Mouse (Mus musculus): ENCODE measurements at regions not wholly inside any gene's neighbourhood (a gene's known extent, or its start where the extent isn't known, plus 50 kb on each side); places are given as distances from the start of the nearest gene placed in this dataset.

DNA sequence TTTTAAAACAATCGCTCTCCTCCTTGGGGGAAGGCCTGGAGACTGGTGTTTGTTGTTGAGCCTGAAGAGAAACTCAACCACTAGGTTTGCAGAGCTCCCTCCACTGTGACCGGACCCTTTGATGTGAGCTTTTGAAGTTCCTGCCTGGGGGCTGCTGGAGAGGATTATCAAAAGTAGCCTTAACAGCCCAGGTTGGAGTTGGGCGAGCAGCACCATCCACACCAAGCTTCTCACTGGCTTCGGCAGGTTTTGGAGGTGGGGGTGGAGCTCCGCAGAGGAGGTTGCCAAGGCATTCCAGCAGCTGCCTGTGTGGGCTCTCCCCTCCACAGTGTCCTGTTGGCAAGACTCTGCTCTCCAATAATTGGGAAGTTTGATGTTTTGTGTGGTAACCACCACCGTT is 364.5 kb downstream of the Etnk1 start:
- Histone ChIP-seq H3K27me3 (ENCODE audit: control insufficient read depth, insufficient read depth, low read length) (no peaks in the 10 kb centered on the region), H3K9me3 (ENCODE audit: control insufficient read depth, low read depth, low read length) (no peaks in the 10 kb centered on the region; the same call in 1 of the 2 replicates), H3K4me3 (ENCODE audit: low read depth, low read length) (no peak overlapping the region), H3K9ac (replicated peaks; ENCODE audit: low read depth, low read length) (no peak overlapping the region), H3K36me3 (ENCODE audit: control insufficient read depth, insufficient read depth, low read length) (no peaks in the 10 kb centered on the region), H3K4me2 (replicated peaks; ENCODE audit: low read depth, low read length) (no peak overlapping the region), H3K27ac (ENCODE audit: low read length) (no peak overlapping the region), H3K4me1 (ENCODE audit: control insufficient read depth, insufficient read depth, low read length) (0 out of 2 replicates have a peak, but pooled peaks cover 5% of the 10 kb centered on the region)
- no peak for ATAC-seq (ENCODE audit: insufficient number of reproducible peaks, insufficient read depth, low FRiP score, low read depth)
- 24% methylated on average over 6 of the region's 6 CpGs for WGBS

DNA sequence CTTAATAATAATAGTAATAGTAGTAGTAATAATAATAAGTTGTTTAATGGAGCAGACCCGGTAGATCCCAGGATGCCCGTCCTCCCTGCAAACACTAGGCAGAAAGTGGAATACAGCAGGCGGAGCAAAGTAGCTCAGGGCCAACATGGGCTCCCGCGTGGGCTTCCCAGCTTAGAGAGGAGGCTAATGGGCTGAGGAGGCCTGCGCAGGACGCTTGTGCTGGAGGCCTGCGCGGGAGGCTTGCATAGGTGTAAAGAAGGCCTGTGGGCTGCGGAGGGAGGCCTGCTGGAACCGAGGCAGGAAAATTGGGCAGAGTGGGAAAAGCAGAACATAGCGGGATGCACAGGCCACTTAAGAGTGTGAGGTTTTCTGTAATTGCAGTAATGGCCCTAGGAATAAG is 365.4 kb downstream of the Etnk1 start:
- no peaks in the 10 kb centered on the region for H3K27me3 ChIP-seq (ENCODE audit: control insufficient read depth, insufficient read depth, low read length)
- no peaks in the 10 kb centered on the region for H3K36me3 ChIP-seq (ENCODE audit: control insufficient read depth, insufficient read depth, low read length)
- H3K4me2 ChIP-seq (replicated peaks; ENCODE audit: low read depth, low read length): no peak overlapping the region
- H3K27ac ChIP-seq (ENCODE audit: low read length): no peak overlapping the region
- WGBS: 89% methylated on average over 12 of the region's 12 CpGs
- 0 out of 2 replicates have a peak, but pooled peaks cover 5% of the 10 kb centered on the region for H3K4me1 ChIP-seq (ENCODE audit: control insufficient read depth, insufficient read depth, low read length)
- H3K9me3 ChIP-seq (ENCODE audit: control insufficient read depth, low read depth, low read length): no peaks in the 10 kb centered on the region; the same call in 1 of the 2 replicates
- H3K4me3 ChIP-seq (ENCODE audit: low read depth, low read length): no peak overlapping the region
- no peak for ATAC-seq (ENCODE audit: insufficient number of reproducible peaks, insufficient read depth, low FRiP score, low read depth)
- H3K9ac ChIP-seq (replicated peaks; ENCODE audit: low read depth, low read length): no peak overlapping the region

DNA sequence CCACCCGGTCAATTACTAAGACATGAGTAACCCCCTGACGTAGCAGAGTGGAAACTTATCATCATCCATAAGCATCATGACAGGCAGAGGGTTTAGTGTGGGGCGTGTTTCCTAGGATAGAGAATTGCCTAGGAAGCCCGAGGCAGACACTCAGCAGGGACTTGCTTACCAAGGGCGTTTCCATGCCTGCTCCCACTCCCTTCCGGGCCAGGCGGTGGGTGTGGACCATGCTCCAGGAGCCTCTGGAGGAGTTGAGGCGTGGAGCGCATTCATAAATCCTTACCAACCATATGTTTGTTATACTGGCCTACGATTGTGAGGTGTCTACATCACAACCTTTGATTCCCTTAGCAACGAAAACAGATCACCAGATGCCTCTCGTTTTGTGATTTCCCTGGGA is 368.2 kb downstream of the Etnk1 start:
- no peak overlapping the region for H3K9ac ChIP-seq (replicated peaks; ENCODE audit: low read depth, low read length)
- ATAC-seq (ENCODE audit: insufficient number of reproducible peaks, insufficient read depth, low FRiP score, low read depth): peak; percentile 66; the same call in 1 of the 2 replicates
- H3K27ac ChIP-seq (ENCODE audit: low read length): no peak overlapping the region
- WGBS: 37% methylated on average over 12 of the region's 12 CpGs
- H3K4me1 ChIP-seq (ENCODE audit: control insufficient read depth, insufficient read depth, low read length): 0 out of 2 replicates have a peak, but pooled peaks cover 5% of the 10 kb centered on the region
- H3K9me3 ChIP-seq (ENCODE audit: control insufficient read depth, low read depth, low read length): no peaks in the 10 kb centered on the region
- no peaks in the 10 kb centered on the region for H3K27me3 ChIP-seq (ENCODE audit: control insufficient read depth, insufficient read depth, low read length)
- H3K36me3 ChIP-seq (ENCODE audit: control insufficient read depth, insufficient read depth, low read length): no peaks in the 10 kb centered on the region
- no peak overlapping the region for H3K4me2 ChIP-seq (replicated peaks; ENCODE audit: low read depth, low read length)
- no peak overlapping the region for H3K4me3 ChIP-seq (ENCODE audit: low read depth, low read length)

DNA sequence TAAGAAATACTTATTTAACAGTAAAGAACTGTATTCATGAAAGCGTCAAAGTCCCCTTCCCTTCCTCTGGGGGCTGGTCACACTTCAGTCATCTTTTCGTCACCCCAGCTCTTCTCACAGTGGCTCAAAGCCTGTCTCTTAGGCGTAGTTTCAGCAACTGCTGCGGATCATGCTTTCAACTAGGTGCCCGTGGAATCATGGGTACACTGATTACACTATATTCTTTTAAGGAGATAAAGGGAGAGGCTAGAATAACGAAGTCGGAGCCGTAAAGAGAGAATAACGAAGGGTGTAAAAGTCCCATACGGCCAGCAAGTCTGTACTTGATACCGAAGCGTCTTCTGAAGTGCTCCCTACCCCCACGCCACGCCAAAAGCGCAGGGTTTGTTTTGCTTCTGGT is 368.7 kb downstream of the Etnk1 start:
- H3K9ac ChIP-seq (replicated peaks; ENCODE audit: low read depth, low read length): no peak overlapping the region
- 76% methylated on average over 15 of the region's 15 CpGs for WGBS
- ATAC-seq (ENCODE audit: insufficient number of reproducible peaks, insufficient read depth, low FRiP score, low read depth): no peak
- H3K4me2 ChIP-seq (replicated peaks; ENCODE audit: low read depth, low read length): no peak overlapping the region
- no peak overlapping the region for H3K27ac ChIP-seq (ENCODE audit: low read length)
- no peaks in the 10 kb centered on the region for H3K36me3 ChIP-seq (ENCODE audit: control insufficient read depth, insufficient read depth, low read length)
- no peak overlapping the region for H3K4me3 ChIP-seq (ENCODE audit: low read depth, low read length)
- no peaks in the 10 kb centered on the region for H3K9me3 ChIP-seq (ENCODE audit: control insufficient read depth, low read depth, low read length)
- H3K27me3 ChIP-seq (ENCODE audit: control insufficient read depth, insufficient read depth, low read length): no peaks in the 10 kb centered on the region
- 0 out of 2 replicates have a peak, but pooled peaks cover 5% of the 10 kb centered on the region for H3K4me1 ChIP-seq (ENCODE audit: control insufficient read depth, insufficient read depth, low read length)

DNA sequence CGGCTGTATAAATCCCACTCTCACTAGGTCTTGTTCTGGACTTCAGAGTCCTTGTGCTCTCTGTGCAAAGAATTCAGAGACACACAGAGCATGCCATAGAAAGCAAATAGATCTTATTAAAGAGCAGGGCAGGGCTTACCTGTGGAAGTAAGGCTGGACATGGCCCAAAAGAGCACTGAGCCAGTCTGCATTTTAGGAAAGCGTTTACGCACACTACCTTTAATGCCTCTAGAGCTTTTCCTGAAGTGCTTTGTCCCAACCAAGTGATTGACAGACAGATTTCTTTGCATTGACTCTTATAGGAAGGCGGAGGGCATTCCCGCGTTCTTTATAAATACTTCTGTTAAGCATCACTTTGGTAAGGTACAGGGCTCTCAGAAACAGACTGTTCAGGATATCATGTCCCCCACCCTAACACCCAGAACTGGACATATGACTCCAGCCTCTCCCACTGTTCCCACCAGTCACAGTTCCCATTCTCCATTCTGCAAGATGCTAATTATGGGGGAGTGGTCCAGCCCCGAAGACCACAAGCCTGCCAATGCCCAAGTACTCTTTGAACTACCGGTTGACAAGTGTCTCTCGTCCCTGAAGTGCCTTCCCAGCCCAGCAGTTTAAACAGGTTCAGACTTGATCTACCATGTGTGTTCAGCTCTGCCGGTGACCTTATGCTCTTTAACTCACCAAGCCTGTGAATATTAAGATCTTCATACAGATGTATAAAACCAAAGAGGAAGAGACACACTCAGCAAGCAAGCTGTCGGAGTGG is 369.7 kb downstream of the Etnk1 start:
- WGBS: 86% methylated on average over 11 of the region's 11 CpGs
- Histone ChIP-seq H3K27ac (ENCODE audit: low read length) (no peak overlapping the region), H3K36me3 (ENCODE audit: control insufficient read depth, insufficient read depth, low read length) (no peaks in the 10 kb centered on the region), H3K9me3 (ENCODE audit: control insufficient read depth, low read depth, low read length) (no peaks in the 10 kb centered on the region), H3K4me2 (replicated peaks; ENCODE audit: low read depth, low read length) (no peak overlapping the region), H3K9ac (replicated peaks; ENCODE audit: low read depth, low read length) (no peak overlapping the region), H3K27me3 (ENCODE audit: control insufficient read depth, insufficient read depth, low read length) (no peaks in the 10 kb centered on the region), H3K4me1 (ENCODE audit: control insufficient read depth, insufficient read depth, low read length) (0 out of 2 replicates have a peak, but pooled peaks cover under 1% of the 10 kb centered on the region), H3K4me3 (ENCODE audit: low read depth, low read length) (no peak overlapping the region)
- ATAC-seq (ENCODE audit: insufficient number of reproducible peaks, insufficient read depth, low FRiP score, low read depth): no peak

DNA sequence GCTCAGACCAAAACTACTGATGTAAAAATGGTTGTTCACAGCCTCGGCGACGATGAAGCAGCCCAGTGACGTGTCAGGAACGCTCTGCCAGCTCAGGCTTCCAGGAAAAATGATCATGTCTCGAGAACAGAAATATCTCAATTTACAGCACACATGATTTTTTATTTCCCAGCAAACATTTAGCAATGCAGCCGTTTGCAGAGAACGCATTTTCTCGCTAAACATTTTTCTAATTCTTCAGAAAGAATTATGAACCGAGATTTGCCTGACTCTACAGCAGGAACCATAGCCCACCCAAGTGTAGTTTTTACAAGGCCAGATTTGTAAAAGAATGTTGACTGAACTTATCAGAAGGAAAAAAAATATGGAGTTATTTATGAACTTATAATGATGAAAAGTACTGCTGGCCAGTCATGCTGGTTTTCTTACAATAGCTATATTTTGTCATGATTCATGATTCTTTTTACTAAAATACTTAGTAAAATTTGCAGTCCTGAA is 380.4 kb downstream of the Etnk1 start:
- Histone ChIP-seq H3K36me3 (ENCODE audit: control insufficient read depth, insufficient read depth, low read length) (no peaks in the 10 kb centered on the region), H3K9me3 (ENCODE audit: control insufficient read depth, low read depth, low read length) (no peaks in the 10 kb centered on the region), H3K4me2 (replicated peaks; ENCODE audit: low read depth, low read length) (no peak overlapping the region), H3K4me1 (ENCODE audit: control insufficient read depth, insufficient read depth, low read length) (no peaks in the 10 kb centered on the region), H3K27ac (ENCODE audit: low read length) (no peak overlapping the region), H3K4me3 (ENCODE audit: low read depth, low read length) (no peak overlapping the region), H3K27me3 (ENCODE audit: control insufficient read depth, insufficient read depth, low read length) (no peaks in the 10 kb centered on the region), H3K9ac (replicated peaks; ENCODE audit: low read depth, low read length) (no peak overlapping the region)
- 38% methylated on average over 10 of the region's 10 CpGs for WGBS
- ATAC-seq (ENCODE audit: insufficient number of reproducible peaks, insufficient read depth, low FRiP score, low read depth): no peak

DNA sequence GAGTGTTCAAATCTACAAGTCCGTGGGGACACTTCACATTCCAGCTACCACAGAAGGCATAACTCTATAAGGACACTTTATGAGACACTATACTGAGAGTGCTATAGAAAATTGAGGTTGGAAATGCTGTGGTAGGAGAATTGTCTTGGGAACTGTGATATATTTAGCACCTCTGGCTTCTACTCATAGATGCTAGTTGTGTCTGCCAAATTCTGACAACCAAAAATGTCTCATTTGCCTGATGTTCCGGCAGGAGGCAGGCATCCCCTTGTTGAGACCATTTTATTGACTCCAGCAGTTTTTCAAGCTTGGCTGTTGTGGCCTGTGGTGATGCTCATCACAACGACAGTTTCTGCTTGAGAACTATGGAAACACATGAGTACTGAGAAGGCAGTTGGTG is 387.9 kb downstream of the Etnk1 start:
- H3K27me3 ChIP-seq (ENCODE audit: control insufficient read depth, insufficient read depth, low read length): no peaks in the 10 kb centered on the region
- H3K36me3 ChIP-seq (ENCODE audit: control insufficient read depth, insufficient read depth, low read length): no peaks in the 10 kb centered on the region
- H3K9me3 ChIP-seq (ENCODE audit: control insufficient read depth, low read depth, low read length): no peaks in the 10 kb centered on the region
- H3K4me2 ChIP-seq (replicated peaks; ENCODE audit: low read depth, low read length): no peak overlapping the region
- no peaks in the 10 kb centered on the region for H3K4me1 ChIP-seq (ENCODE audit: control insufficient read depth, insufficient read depth, low read length)
- H3K9ac ChIP-seq (replicated peaks; ENCODE audit: low read depth, low read length): no peak overlapping the region
- no peak for ATAC-seq (ENCODE audit: insufficient number of reproducible peaks, insufficient read depth, low FRiP score, low read depth)
- 88% methylated on average over 3 of the region's 3 CpGs for WGBS
- no peak overlapping the region for H3K27ac ChIP-seq (ENCODE audit: low read length)
- H3K4me3 ChIP-seq (ENCODE audit: low read depth, low read length): no peak overlapping the region

DNA sequence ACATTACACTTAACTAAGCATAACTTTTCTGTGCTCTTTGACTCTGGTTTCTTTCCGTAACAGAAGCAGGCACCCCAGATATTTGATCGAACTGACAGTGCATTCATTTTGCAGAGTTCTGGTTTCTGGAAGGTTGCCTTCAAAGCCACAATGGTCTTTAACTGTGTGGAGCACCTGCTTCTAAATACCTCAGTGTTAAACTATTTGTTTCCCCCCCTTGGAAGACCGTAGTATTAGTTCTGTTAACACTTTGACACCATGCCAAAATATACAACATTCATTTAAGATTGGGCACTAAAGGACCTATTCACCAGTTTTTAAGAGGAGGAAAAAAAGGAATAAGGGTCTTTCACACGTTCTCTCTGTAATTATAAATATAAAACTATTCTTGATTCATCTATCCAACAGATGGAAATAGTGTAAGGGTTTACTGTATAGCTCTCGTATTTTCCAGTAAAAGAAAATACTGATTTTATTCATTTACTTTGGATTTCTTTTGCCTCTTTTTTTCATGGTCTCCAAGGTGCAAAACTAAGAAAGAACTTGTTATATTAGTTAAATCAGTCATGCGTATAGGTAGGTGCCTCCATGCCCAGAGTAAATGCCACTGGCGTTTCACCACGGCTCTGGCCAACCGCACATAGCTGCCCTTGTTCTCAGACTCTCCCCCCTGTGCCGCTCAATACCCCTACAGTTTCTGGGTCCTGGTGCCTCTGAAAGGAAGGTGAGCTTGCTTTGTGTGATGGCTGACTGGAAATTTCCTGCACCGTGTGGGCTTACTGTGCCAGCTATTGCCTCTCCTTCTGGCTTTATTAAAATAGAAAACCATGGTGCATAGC is 391.2 kb downstream of the Etnk1 start:
- H3K9me3 ChIP-seq (ENCODE audit: control insufficient read depth, low read depth, low read length): no peaks in the 10 kb centered on the region
- no peak overlapping the region for H3K9ac ChIP-seq (replicated peaks; ENCODE audit: low read depth, low read length)
- no peak overlapping the region for H3K4me2 ChIP-seq (replicated peaks; ENCODE audit: low read depth, low read length)
- no peak overlapping the region for H3K4me3 ChIP-seq (ENCODE audit: low read depth, low read length)
- H3K36me3 ChIP-seq (ENCODE audit: control insufficient read depth, insufficient read depth, low read length): no peaks in the 10 kb centered on the region
- no peak overlapping the region for H3K27ac ChIP-seq (ENCODE audit: low read length)
- no peak for ATAC-seq (ENCODE audit: insufficient number of reproducible peaks, insufficient read depth, low FRiP score, low read depth)
- no peaks in the 10 kb centered on the region for H3K27me3 ChIP-seq (ENCODE audit: control insufficient read depth, insufficient read depth, low read length)
- no peaks in the 10 kb centered on the region for H3K4me1 ChIP-seq (ENCODE audit: control insufficient read depth, insufficient read depth, low read length)
- 80% methylated on average over 11 of the region's 11 CpGs for WGBS
